Mouse (Mus musculus) left cerebral cortex, adult 2 months (tissue): ENCODE results near the gene Plcl2. TPM values are rescaled to one million over a fixed set of nuclear protein-coding genes. Genes with fewer than 3 reads are reported as not detected.
"Not testable (repeated sequence)": the region's sequence is repeated elsewhere in the genome, so short reads cannot be mapped to it uniquely, and the experiment has no call there.

Experiments
- DNase-seq, 2 experiments: peaks; one replicate each; pipeline ENCODE4 v3.0.0; 2021 to 2022; ENCODE audit warnings: low spot score in 2 of 2, mixed read lengths in 1 of 2; ENCODE audit errors: extremely low spot score in 1 of 2
- H3K27ac ChIP-seq: fragments of 200-600 bp; 2 replicates; pipeline ENCODE4 v1.8.1; 2022
- H3K4me3 ChIP-seq: fragments of 200-600 bp; 2 replicates; pipeline ENCODE4 v1.8.1; 2022
- CTCF ChIP-seq: fragments of 200-600 bp; IDR thresholded peaks from 2 replicates; pipeline ENCODE4 v1.8.1; 2022; ENCODE audit warnings: antibody characterized with exemption, mild to moderate bottlenecking, moderate library complexity
- intact Hi-C: fragments of 180-260 bp; cut with DNase I; formaldehyde crosslinking; loops from one replicate; pipeline ENCODE4 v1.15.1; 2025
- total RNA-seq, 2 experiments: library from RNA; stranded (reverse); gene quantifications; 2 replicates each; pipeline ENCODE4 v1.2.3; 2021

Plcl2 gene
- total RNA-seq, 2 experiments from 2014 or later: 90.8 to 94.5 TPM

GRCm38 (mm10) chr17:50600696-50601095 lies 91.5 kb downstream of the Plcl2 start:
- DNase-seq: no peak
- Histone ChIP-seq H3K27ac (no peak overlapping the region), H3K4me3 (no peak overlapping the region)
- intact Hi-C loops: no loop called here
- no peak for TF ChIP-seq CTCF

GRCm38 (mm10) chr17:50606890-50607289 lies 97.7 kb downstream of the Plcl2 start:
- no peak overlapping the region for H3K4me3 ChIP-seq
- DNase-seq: no peak
- TF ChIP-seq CTCF: no peak
- intact Hi-C loops: no loop called here
- H3K27ac ChIP-seq: no peak overlapping the region

- Histone ChIP-seq H3K27ac (no peak overlapping the region), H3K4me3 (no peak overlapping the region)
- no peak for TF ChIP-seq CTCF
- DNase-seq: no peak
- intact Hi-C loops: no loop called here
Measured at GRCm38 (mm10) chr17:50609908-50610307, 100.7 kb downstream of the Plcl2 start.

GRCm38 (mm10) chr17:50620794-50621537 lies 111.8 kb downstream of the Plcl2 start:
- H3K4me3 ChIP-seq: no peak overlapping the region
- no peak for DNase-seq
- no peak for TF ChIP-seq CTCF
- H3K27ac ChIP-seq: no peak overlapping the region
- intact Hi-C loops: no loop called here

GRCm38 (mm10) chr17:50621996-50622395 lies 112.8 kb downstream of the Plcl2 start:
- intact Hi-C loops: no loop called here
- H3K4me3 ChIP-seq: no peak overlapping the region
- H3K27ac ChIP-seq: no peak overlapping the region
- DNase-seq: no peak
- no peak for TF ChIP-seq CTCF

- TF ChIP-seq CTCF: no peak
- Histone ChIP-seq H3K27ac (no peak overlapping the region), H3K4me3 (no peak overlapping the region)
- intact Hi-C loops: loop anchor here (5.0 kb wide), 1 partner anchor 113 kb away; no protein-coding TSS in a partner anchor
- no peak for DNase-seq
Measured at GRCm38 (mm10) chr17:50625584-50625983, 116.4 kb downstream of the Plcl2 start.

GRCm38 (mm10) chr17:50627658-50628057 lies 118.5 kb downstream of the Plcl2 start:
- TF ChIP-seq CTCF: no peak
- intact Hi-C loops: loop anchor here (1.0 to 5.0 kb wide), 2 partner anchors 115 to 335 kb away; no protein-coding TSS in a partner anchor

GRCm38 (mm10) chr17:50628716-50629115 lies 119.5 kb downstream of the Plcl2 start:
- intact Hi-C loops: loop anchor here (1.0 to 5.0 kb wide), 2 partner anchors 116 to 336 kb away; no protein-coding TSS in a partner anchor
- no peak overlapping the region for H3K27ac ChIP-seq
- no peak for DNase-seq
- TF ChIP-seq CTCF: peak; percentile 70
- no peak overlapping the region for H3K4me3 ChIP-seq

More at GRCm38 (mm10) chr17:50627658-50628057, 118.5 kb downstream of the Plcl2 start:
- no peak overlapping the region for H3K4me3 ChIP-seq
- H3K27ac ChIP-seq: no peak overlapping the region
- DNase-seq: no peak

- intact Hi-C loops, H3K4me3 ChIP-seq, DNase-seq, H3K27ac ChIP-seq: not testable (repeated sequence)
Measured at GRCm38 (mm10) chr17:50630992-50631391, 121.8 kb downstream of the Plcl2 start.

GRCm38 (mm10) chr17:50634008-50634871 lies 125.0 kb downstream of the Plcl2 start:
- intact Hi-C loops: no loop called here
- no peak overlapping the region for H3K4me3 ChIP-seq
- no peak for TF ChIP-seq CTCF
- DNase-seq: no peak
- H3K27ac ChIP-seq: no peak overlapping the region

GRCm38 (mm10) chr17:50635961-50636585 lies 126.9 kb downstream of the Plcl2 start:
- intact Hi-C loops: no loop called here
- no peak overlapping the region for H3K27ac ChIP-seq

GRCm38 (mm10) chr17:50638791-50639190 lies 129.6 kb downstream of the Plcl2 start:
- no peak for TF ChIP-seq CTCF

More at GRCm38 (mm10) chr17:50635961-50636585, 126.9 kb downstream of the Plcl2 start:
- no peak overlapping the region for H3K4me3 ChIP-seq
- no peak for TF ChIP-seq CTCF
- no peak for DNase-seq

More at GRCm38 (mm10) chr17:50638791-50639190, 129.6 kb downstream of the Plcl2 start:
- intact Hi-C loops: no loop called here
- no peak overlapping the region for H3K4me3 ChIP-seq
- H3K27ac ChIP-seq: no peak overlapping the region
- DNase-seq: no peak
